Mouse (Mus musculus) heart, postnatal 0 days (tissue): ENCODE data around the gene Jmjd1c.

ENCODE experiments used
- CTCF ChIP-seq: IDR thresholded peaks from 2 replicates; pipeline ENCODE4 v1.5.1; 2016; ENCODE audit warnings: antibody characterized with exemption, control low read depth, low read depth
- EP300 ChIP-seq: IDR thresholded peaks from 2 replicates; pipeline ENCODE4 v1.6.1; 2016; ENCODE audit warnings: antibody characterized with exemption, low read depth

DNA sequence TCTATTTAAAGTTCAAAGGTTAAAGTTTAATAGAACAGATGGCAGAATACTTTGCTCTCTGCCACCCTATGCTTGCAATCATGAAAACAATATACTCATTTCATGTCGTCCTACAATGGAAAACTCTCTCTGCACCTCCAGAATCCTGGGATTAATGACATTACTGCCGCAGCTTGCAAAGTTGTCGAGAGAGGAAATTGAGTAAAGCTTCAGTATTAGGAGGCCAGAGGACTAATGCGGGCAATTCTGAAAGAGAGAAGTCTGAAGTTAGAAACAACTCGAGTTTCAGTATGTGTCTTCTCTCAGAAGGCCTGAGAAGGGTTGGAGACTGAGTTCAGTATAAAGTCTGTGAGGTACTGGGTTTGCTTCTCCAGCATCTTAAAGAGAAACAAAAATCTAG is 84.9 kb downstream of the Jmjd1c start:
- TF ChIP-seq CTCF, result no peak
- no peak for TF ChIP-seq EP300
